Mouse (Mus musculus) hindbrain, embryonic 16.5 days (tissue): Measurements from ENCODE around the gene Cd276. TPM values are rescaled to one million over a fixed set of nuclear protein-coding genes. Genes with fewer than 3 reads are reported as not detected.

Source experiments
- ATAC-seq: fragments of 200-750 bp; cut with Nextera tagmentation; 2 replicates; pipeline ENCODE4 v1.8.0; 2017; ENCODE audit warnings: moderate TSS enrichment, moderate library complexity
- H3K27ac ChIP-seq: fragments of 300-500 bp; sonication (generic); 2 replicates; pipeline ENCODE4 v1.5.1; 2014; ENCODE audit warnings: low read depth, mild to moderate bottlenecking, control low read depth, low read length, moderate library complexity
- H3K27me3 ChIP-seq: fragments of 300-500 bp; sonication (generic); replicated peaks from 2 replicates; pipeline ENCODE4 v1.6.1; 2014; ENCODE audit warnings: low read length; ENCODE audit not compliant: control insufficient read depth, insufficient read depth
- H3K36me3 ChIP-seq: fragments of 300-500 bp; sonication (generic); 2 replicates; pipeline ENCODE4 v1.6.1; 2014; ENCODE audit warnings: mild to moderate bottlenecking, low read length, moderate library complexity, mixed read lengths; ENCODE audit not compliant: control insufficient read depth, insufficient read depth
- H3K4me1 ChIP-seq: fragments of 300-500 bp; sonication (generic); 2 replicates; pipeline ENCODE4 v1.6.1; 2014; ENCODE audit warnings: low read depth, low read length; ENCODE audit not compliant: control insufficient read depth, insufficient read depth
- H3K4me2 ChIP-seq: fragments of 300-500 bp; sonication (generic); 2 replicates; pipeline ENCODE4 v1.6.1; 2014; ENCODE audit warnings: mild to moderate bottlenecking, low read length, control low read depth, moderate library complexity
- H3K4me3 ChIP-seq: fragments of 300-500 bp; sonication (generic); 2 replicates; pipeline ENCODE4 v1.5.1; 2014; ENCODE audit warnings: mild to moderate bottlenecking, low read length, control low read depth, moderate library complexity
- H3K9ac ChIP-seq: fragments of 300-500 bp; sonication (generic); 2 replicates; pipeline ENCODE4 v1.6.1; 2014; ENCODE audit warnings: low read depth, mild to moderate bottlenecking, control low read depth, low read length, moderate library complexity
- H3K9me3 ChIP-seq: fragments of 300-500 bp; sonication (generic); 2 replicates; pipeline ENCODE4 v1.6.1; 2014; ENCODE audit warnings: mild to moderate bottlenecking, low read length, moderate library complexity; ENCODE audit not compliant: control insufficient read depth
- WGBS: fragments of 180-500 bp; shearing (Covaris S2); extraction: QIAGEN DNeasy Blood & Tissue Kit; methylation state at CpG from one replicate; pipeline ENCODE4 v1.1.7; 2014; 5-methylcytosine and 5-hydroxymethylcytosine counted together
- polyA plus RNA-seq: library from polyadenylated mRNA; unstranded; fragments of >200 nt; fragmentation: Nextera tagmentation; extraction: Ambion mirVana; gene quantifications from 2 replicates; pipeline ENCODE4 v1.2.1, GENCODE M21; 2015

The Cd276 gene
- polyA plus RNA-seq, 1 experiment from 2014 or later: 24.6 TPM

DNA sequence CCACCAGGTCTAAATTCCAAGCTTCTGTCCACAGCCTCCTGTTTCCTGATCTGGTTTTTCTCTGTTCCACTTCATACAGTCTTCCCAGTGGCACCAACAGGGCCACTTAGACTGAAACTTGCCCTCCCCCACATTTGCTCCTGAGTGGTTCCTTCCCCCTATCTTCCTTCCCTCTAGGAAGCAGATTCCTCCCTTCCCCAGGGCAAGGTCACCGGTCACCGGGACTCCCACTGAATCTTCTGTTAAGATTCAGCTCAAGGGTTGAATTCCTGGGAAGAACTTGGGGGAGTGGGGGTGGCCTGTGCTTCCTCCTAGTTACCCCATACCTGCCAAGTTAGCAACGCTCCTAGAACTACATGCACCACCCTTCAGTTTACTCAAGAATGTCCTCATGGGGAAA is 68.2 kb downstream of the Cd276 start:
- Histone ChIP-seq H3K4me1 (peaks cover 23% of the 10 kb centered on the region), H3K9ac (no peak overlapping the region), H3K36me3 (no peaks in the 10 kb centered on the region), H3K9me3 (no peaks in the 10 kb centered on the region), H3K27ac (no peak overlapping the region), H3K4me3 (no peak overlapping the region), H3K27me3 (0 out of 2 replicates have a peak, but pooled peaks cover 2% of the 10 kb centered on the region), H3K4me2 (no peak overlapping the region)
- no peak for ATAC-seq
- WGBS: 25% methylated on average over 3 of the region's 3 CpGs

Other genes starting within 250 kb of the Cd276 start
- gene Loxl1, start 242.3 kb downstream of the Cd276 start, polyA plus RNA-seq: 7.4 and 10.2 TPM in 2 replicates
- gene Tbc1d21, start 185.0 kb downstream of the Cd276 start, polyA plus RNA-seq: not detected in 2 replicates
- gene Insyn1, start 66.8 kb downstream of the Cd276 start, polyA plus RNA-seq: 8.5 and 9.6 TPM in 2 replicates
- 216 and 258 TPM in 2 replicates for gene Nptn, start 26.8 kb upstream of the Cd276 start, polyA plus RNA-seq
- 1.9 and 2.4 TPM in 2 replicates for gene Rec114, start 188.5 kb upstream of the Cd276 start, polyA plus RNA-seq